Mouse (Mus musculus) spleen, adult 12 weeks (tissue): ENCODE results near the gene Syt13.

ENCODE experiments used
- DNase-seq: peaks from one replicate; pipeline ENCODE4 v3.0.0; 2022; ENCODE audit warnings: low spot score

The Syt13 gene

DNA sequence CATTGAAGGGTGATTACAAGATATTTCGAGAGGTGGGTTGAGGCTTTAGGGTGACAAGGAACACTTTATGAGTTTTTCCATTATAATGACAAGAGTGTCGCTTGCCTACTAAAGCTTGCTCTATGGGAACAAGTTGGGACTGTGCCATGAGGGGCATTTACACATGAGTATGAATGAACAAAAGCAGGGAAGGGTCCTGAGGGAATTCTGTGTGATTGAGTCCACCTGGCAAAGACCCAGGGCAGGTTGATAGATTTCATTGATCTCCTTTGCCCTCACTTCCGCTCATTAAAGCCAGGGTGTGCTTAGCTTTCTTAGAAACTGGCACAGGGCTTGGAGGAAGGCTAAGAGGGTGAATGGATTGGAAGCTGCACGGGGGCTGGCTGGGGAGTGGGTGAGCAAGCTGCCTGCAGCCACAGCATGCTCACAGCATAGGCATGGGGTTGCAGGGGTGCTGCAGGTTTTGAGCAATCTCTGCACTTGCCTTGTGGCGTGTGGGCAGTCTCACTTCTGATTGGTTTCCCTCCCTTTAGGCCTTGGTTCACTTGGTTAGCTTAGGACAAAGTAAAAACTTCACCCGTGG, 9.9 kb downstream of the Syt13 start:
- no peak for DNase-seq

DNA sequence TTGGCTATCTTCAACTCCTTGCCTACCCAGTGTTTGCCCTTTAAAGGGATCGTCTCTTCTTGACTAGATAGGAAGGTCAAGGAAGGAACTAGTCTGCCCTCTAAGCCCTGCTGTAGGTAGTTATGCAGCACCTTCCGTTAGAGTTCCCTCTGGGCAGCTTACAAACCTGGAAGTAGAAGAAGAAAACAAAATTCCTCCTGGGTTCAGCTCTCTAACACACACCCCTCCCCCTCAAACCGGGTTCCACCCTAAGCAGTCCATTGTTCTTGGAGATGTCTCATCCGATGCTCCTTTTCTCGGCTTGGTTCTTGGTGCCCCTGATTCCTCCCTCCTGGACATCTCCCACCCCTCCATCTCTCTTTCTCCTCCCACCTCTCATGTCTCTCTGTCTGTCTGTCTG, 14.8 kb downstream of the Syt13 start:
- DNase-seq: no peak

DNA sequence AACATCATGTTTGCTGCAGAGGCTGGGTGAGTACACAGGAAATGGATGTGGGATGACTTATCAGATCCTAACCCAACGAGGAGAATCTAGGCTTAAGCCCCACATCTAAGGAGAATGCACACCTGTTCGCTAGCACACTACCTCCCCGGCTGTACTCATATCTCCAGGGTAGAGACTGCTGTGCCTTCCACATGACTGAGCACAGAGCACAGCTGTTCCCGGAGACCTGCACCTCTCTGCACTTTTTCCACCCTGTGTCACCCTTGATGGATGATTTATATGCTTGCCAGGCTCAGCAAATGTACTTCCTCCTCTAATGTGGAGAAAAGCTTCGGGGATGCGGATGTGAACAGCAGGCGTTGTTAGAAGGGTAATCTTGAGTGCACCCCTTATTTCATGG, 16.2 kb downstream of the Syt13 start:
- no peak for DNase-seq

DNA sequence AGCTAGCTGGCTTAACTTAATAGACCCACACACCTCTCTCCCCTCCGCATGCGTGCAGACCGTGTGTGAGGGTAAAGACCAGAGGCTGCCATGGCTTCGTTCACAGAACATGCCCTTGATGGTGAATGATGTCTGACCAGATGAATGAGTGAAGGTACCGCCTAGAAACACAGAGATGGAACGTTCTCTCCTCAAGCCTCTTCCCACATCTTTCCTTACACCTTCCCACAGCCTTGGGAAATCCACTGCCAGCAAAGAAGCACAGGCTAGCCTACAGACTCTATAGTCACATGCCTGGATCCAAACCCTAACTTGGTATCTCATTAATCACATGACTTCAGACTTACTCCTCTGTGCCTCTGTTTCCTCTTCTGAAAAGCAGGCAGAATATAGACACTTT, 18.5 kb downstream of the Syt13 start:
- no peak for DNase-seq

DNA sequence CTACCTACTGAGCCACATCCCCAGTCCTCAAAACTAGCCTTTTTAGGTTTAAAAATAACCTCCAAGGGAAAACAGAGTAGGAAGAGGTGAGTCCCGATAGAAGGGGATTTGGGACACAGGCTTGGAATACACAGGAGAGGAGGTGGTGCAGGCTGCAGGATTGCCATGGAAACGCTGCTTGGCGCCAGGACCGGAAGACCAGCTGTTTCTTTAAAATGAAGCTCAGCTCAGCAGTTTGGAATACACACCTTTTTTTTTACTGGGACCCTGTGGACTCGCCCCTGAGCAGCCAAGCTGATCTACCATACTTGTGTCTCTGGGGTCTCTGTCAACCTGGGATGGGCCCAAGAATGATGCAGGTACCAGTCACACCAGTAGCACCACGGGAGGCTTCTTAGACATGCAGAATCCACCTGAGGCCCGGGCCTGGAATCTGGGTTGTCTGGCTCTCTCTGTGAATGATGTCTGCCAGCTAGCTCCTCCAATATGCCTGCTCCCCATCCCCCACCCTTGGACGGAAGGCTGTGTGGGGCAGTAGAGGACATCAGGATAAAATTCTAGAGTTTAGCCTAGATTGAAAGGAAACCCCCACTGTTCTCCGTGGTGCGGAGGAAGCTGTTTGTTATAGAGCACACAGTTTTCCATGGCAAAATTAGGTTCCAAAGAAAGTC, 19.5 kb downstream of the Syt13 start:
- no peak for DNase-seq

DNA sequence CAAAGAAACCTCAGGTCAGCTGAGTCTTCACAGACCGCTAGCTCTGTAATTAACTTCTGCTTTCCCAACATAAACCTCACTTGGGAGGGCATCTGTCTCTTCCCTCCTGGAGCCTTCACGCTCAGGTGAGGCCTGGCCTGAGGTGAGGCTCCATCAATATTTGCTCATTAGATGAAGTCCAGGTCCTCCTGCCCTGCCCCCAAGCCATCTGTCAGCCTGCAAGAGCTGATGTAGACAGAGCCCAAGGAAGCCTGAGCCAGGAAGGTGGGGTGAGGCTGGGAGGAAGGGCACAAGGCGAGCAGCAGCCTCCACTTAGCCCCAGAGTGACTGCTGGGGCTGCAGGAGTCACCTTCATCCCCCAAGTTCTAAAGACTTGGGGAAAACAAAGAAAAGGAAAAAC, 20.6 kb downstream of the Syt13 start:
- no peak for DNase-seq

DNA sequence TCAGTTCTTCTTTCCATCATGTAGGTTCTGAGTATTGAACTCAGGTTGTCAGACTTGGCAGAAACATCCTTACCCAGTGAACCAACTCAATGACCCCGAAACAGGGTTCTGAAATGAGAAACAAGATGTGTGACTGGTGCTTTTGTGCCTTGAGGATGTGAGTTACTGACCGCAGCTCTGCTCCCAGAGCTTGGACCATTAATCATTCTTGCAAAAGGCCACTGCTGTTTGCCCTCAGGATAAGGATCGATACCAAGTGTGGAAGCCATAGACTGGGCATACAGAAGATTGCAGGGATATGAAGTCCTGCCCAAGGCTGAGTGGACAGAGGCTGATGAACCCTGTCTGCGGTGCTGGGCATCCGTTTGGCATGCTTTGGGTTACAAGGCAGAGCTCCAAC, 23.2 kb downstream of the Syt13 start:
- no peak for DNase-seq

DNA sequence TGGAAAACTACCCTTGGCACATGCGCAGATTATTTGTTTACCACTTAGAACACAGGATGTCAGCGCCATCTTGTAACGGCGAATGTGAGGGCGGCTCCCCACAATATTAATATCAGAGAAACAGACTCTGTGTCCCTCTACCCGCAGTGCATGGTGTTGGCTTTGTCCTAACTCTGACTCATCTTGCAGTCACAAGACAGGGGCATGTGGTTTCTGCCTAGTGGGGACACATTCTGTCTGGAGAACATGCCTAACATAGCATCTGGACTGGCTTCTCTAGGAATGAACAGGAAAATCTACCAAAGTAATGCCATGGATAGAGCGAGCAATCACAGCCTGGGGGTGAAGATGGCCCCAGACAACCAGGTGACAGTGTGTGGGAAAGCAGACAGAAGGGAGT, 23.9 kb downstream of the Syt13 start:
- DNase-seq: no peak

DNA sequence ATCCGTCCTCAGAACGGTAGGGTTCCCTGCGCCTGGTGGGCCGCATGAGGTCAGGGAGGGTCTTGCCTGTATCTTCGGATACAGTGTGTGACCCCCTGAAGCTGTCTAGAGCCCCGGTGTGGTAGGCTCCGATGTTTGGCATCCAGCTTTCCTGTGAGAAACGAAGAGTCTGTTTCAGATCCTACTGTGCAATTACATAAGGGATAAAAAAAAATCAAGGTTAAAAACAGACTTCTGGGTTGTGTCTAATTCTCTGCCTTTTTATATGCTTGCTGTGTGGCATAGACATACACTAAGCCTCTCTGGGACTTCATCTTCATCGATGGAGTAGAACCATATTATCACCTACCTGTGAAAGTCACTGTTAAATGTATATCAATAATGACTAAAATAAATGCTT, 26.1 kb downstream of the Syt13 start:
- DNase-seq: no peak

DNA sequence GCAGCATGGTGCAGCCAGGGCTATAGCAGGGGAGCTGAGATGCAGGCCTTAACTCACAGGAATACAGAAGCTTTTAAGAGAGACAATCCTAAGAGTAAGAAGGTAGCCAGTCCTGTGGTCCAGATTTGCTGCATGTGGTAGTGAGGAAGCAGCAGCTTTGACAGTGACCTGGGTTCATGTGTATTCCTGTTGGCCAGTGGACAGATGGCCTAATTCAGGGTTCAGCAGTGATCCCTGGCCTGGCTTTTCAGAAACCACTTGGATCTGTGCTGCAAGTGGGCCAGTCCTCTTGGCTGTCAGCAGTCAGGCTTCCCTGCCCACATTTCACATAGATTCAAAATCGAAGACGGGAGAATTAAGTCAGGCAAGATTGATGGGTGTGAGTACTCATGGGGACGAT, 26.6 kb downstream of the Syt13 start:
- no peak for DNase-seq

DNA sequence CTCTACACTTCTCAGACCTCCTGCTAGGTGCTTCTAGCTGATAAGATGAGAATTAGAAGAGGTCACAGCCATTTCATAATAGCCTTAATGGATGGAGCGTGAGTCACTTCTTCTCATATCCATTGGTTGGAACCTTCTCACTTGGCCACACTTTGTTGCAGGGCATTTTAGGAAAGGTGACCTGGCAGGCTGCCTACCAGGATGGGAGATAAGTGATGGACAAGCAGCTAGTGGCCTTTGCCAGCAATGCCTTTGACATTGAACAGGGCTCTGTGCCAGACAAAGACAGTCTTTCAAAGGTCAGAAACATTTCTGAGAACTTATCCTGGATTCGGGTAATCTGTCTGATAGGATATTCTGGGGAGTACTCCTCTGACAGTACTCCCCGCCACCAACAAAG, 28.5 kb downstream of the Syt13 start:
- no peak for DNase-seq

DNA sequence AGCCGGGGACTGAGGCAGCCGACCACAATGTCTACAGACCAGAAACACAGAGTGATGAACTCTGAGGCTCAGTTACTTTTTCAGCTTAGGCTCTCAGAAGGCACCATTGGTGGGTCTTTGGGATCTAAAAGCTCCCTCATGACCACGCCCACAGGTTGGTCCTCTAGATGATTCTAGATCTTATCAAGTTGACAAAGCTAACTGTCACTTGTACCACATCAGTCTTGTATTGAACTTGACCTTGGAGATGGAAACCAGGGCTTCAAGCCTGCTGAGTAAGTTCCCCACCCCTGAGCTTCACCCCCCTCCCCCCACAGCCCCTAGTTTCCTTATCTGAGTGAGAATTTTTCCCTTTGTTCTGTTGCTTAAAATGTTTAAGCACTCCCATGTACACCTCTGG, 29.5 kb downstream of the Syt13 start:
- DNase-seq: no peak

DNA sequence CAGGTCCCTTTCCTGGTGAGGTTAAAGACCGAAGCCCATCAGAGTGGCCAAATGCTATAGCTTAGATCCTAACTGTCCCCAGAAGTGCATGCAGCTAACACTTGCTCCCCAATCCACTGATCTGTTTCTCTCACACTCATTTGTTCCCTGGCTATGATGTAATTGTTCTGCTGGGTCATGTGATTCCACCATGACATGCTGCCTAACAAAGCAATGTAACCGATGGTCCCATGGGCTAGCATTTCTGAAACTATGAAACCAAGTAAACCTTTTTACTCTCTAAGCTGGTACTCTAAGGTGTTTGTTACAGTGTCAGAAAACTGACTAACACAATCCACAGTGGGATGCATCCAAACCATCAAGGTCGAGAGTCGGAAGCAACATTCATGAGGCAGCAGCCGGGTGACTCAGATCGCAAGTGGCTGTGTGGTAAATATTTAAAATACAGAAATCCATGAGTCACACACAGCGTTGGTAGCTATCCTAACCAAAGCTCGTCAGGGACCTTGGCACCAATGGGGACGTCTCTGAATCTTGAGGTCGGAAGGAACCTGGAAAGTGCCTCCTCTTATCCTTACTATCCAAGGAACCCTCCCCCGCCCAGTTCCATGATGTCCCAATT, 30.3 kb downstream of the Syt13 start:
- DNase-seq: no peak

DNA sequence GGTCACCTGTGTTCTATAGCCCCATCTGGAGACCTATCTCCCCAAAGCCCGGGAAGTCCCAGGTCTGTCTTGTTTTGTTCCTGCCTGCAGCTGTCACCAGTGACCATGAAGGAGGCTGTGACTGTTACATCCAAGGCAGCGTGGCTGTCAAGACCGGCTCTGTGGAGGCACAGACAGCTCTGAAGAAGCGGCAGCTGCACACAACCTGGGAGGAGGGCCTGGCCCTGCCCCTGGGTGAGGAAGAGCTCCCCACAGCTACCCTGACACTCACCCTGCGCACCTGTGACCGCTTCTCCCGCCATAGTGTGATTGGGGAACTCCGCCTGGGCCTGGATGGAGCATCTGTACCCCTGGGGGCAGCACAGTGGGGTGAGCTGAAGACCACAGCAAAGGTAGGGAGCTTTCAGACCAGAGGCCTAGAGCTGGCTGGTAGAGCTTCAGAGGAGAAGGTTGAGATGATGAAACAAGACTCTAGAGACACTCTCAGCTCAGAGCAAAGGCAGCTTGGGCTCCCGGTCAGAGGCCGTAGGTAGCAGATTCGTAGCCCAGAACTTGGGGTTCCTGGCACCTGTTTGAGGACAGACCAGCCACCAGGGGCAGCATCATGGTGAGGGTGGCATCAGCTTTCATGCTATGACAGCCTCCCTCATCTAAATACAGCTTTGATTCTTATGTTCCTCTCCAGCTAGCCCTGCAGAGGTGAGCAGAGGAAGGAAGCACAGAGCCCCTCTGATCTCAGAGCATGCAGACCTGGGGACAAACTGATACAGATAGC, 31.1 kb downstream of the Syt13 start:
- DNase-seq: no peak

DNA sequence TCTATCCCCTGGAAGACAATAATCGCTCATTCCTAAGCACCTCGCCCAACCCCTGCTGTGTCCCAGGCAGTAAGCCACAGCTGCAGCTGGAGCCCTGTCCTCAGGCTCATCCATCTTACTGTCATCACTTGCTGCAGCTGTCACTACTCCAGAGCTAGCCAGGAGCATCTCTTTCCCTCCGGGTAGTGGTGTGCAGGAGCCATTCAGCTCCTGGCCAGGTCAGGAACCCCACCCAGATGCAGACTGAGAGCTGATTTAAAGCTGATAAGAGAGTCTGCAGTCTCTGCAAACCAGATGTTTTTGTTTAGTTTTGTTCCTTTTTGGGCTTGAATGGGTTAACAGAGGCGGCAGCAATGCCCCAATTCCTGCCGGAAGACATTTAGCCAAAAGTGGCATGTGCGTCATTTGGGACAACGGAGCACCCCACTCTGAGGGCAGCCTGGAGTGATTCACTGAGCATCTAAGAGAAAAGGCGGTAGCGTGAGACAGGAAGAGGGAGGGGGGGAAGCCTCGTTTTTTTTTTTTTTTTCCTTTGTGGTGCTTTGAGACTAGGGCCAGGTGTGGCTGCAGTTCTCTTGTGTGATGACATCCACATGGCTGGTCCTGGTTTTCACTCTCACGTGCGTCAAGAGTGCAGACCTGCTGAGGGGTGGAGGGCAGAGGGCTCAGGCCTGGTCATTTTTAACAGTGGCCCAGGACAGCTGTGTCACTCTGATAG, 33.2 kb downstream of the Syt13 start:
- DNase-seq: no peak

DNA sequence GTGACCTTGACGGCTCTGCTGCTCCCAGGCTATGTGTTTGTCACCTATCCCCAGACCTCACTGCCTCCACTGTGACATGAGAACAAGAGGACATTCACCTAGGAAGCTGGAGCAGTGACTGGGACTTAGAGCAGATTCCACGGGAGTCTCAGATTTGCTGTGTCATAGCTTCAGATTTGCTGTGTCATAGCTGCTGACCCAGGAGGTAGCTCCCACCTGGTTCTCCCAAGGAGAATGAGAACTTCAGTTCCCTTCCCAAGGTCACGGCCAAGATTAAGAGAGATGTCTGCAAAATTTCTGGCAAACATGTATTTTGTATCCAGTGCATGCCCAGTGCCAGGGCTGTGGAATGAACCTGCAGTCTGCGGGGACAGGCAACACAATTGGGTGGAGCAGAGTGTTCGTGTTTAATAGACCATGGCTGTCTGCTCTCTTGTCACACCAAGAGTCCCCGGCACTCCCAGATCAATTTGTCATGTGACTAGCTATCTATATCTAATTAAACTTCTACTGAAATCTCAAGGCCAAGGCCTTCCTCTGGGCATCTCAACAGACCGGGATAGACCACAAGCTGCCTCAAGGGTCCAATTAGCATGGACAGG, 33.9 kb downstream of the Syt13 start:
- DNase-seq: no peak

DNA sequence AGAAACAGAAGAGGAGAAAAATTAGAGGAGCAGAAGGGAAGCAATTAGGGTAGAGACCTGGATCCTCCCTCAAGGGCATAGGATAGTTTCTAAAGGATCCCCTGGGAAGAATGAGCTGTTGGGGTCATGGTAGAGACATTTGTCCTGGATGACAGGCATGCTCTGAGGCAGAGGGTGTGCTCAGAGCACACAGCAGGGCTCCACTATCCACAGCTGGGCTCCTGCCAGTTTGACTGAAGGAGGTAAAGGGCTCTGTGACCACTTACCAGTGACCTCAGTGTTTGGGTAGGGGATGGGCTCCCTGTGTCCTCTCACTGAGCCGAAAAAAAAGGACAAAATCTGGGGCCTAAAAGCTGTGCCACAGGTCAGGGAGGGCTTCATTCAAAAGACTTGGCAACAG, 34.6 kb downstream of the Syt13 start:
- DNase-seq: no peak

DNA sequence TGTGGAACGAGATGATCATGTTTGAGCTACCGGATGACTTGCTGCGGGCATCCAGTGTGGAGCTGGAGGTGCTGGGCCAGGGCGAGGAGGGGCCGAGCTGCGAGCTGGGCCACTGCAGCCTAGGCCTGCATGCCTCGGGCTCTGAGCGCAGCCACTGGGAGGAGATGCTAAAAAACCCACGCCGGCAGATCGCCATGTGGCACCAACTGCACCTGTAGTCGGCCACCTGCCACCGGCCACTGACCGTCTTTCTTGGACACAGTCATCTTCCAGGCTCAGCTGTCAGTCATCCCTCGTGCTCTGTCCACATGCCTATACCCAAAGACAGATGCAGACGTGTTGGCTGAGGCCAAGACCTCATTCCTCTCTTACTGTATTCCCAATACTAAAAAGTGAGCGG, 38.6 kb downstream of the Syt13 start:
- DNase-seq: no peak

DNA sequence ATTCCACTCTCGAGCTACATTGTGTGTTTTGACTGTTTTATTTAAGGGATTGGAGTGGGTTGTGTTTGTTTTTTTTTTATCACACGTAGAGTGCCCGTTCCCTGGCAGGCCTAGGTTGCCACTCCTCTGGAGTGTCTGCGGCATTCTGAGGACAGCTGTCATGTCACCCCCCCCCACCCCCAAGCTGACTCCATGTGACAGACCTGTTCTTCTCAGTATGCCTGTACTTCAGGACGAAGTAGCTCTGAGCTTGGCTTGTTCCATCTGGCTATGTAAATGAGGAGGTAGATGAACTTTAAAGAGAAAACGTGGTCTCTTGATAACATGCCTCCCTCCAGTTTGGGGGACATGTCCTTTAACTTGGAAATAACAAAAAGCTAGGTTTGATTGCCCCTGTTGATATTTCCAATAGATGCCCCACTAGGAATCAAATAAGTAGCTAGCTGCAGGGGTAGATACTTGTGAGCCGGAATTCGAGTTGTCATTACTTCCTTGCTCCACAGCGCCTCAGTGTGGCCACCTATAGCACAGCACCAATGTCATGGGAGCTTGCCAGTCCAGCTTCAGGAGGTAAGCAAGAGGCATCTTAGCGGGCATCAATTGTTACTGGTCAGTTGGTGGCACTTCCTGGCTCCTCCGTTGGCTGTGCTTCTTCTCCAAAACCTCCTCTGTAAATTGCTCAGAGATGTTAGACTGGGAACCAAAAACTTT, 39.7 kb downstream of the Syt13 start:
- peak; percentile 13 for DNase-seq

DNA sequence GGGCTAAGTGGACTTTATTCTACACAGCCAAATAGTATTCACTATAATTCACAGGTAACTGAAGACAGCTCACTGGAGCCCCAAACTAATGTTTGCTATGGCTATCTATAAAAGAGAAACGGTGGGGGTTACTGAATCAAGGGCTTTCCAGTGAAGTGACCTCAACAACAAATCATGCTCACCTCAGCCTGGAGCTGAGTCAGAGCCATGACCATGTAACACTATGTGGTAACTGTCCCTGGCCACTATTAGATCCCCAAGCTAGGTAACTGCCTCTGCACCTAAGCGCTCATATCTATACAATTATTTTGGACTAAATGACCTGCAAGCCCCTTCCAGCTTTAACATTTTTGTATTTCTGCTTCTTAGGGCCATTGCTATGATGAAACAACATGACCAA, 42.0 kb downstream of the Syt13 start:
- no peak for DNase-seq

DNA sequence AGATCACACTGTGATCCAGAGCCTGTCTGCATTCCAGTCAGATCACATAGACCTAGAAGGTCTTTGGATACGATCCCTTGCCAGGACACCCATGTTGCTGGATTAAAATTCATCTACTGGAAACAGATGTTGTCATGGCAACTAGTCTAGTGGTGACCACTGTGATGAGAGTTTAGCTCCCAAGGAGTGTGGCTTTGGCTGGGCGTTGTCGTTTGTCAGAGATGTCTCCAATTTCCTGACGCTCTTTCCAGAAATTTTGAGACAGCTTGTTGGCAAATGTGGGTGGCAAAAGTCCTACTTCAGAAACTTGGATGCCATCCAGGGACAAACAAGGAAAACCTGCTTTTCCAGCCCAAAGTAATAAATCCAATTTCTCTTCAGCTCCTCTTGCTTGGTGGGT, 43.7 kb downstream of the Syt13 start:
- DNase-seq: no peak
